Mouse (Mus musculus): Measurements from ENCODE around the gene Mcat.
"Not testable (repeated sequence)": the region's sequence is repeated elsewhere in the genome, so short reads cannot be mapped to it uniquely, and the experiment has no call there.

GRCm38 (mm10) chr15:83501483-83501882 is 62.1 kb downstream of the Mcat start:
- TF ChIP-seq EP300 (optimal IDR thresholded peaks at IDR 0.05); CTCF (IDR thresholded peaks at IDR 0.05; ENCODE audit: low read depth): not testable (repeated sequence)

Data from stomach, postnatal 0 days (tissue).